Mouse (Mus musculus) urinary bladder, postnatal 36 days (tissue): Measurements from ENCODE around the gene Gm20773.
"Not testable (repeated sequence)": the region's sequence is repeated elsewhere in the genome, so short reads cannot be mapped to it uniquely, and the experiment has no call there.

Experiments
- DNase-seq, 2 experiments: peaks; one replicate each; pipeline ENCODE4 v3.0.0; 2022; ENCODE audit warnings: low spot score in 2 of 2, mixed read lengths in 1 of 2

Gm20773 gene

DNA sequence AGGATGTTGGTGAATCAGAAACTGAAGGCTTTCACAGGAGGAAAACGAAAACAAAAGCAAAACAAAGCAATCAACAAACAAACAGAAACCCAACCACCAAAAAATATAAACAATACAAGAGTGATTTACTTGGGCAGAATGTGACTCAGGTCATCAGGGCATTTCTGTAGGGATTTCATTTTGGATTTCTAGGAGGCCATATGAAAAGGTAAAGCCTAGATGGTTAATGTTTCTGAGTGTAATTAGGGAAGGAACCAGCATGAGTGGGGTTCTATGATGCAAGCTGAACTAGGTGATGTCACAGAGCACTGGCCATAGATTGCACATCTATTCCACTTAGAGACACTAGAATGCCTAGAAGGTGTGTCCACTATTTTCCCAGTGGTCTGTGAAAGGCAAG is at the start of gene Gm20773:
Gene Gm20773 (plus strand): TSS at position 301 of the 400 bp plus-strand sequence.
- DNase-seq, result not testable (repeated sequence)

- not testable (repeated sequence) for DNase-seq
These were observed 28.3 kb upstream of the Gm20773 start, which contains the start of gene Gm21866 for GRCm38 (mm10) chrY:13465479-13465878. TSS of gene Gm21866 (minus strand) at chrY:13465579.
